Mouse (Mus musculus) stomach, embryonic 15.5 days (tissue): ENCODE results near the gene Tbc1d5. TPM values are rescaled to one million over a fixed set of nuclear protein-coding genes. Genes with fewer than 3 reads are reported as not detected.

Experiments used
- ATAC-seq: fragments of 200-750 bp; cut with Nextera tagmentation; 2 replicates; pipeline ENCODE4 v1.8.0; 2017; ENCODE audit warnings: low read depth, moderate number of reproducible peaks, moderate TSS enrichment; ENCODE audit not compliant: insufficient read depth, low FRiP score
- H3K27ac ChIP-seq: fragments of 300-500 bp; sonication (generic); 2 replicates; pipeline ENCODE4 v1.5.1; 2015; ENCODE audit warnings: mild to moderate bottlenecking, inconsistent platforms
- H3K27me3 ChIP-seq: fragments of 300-500 bp; sonication (generic); replicated peaks from 2 replicates; pipeline ENCODE4 v1.6.1; 2015; ENCODE audit warnings: inconsistent platforms
- H3K36me3 ChIP-seq: fragments of 300-500 bp; sonication (generic); 2 replicates; pipeline ENCODE4 v1.6.1; 2015; ENCODE audit warnings: inconsistent platforms
- H3K4me1 ChIP-seq: fragments of 300-500 bp; sonication (generic); 2 replicates; pipeline ENCODE4 v1.6.1; 2015; ENCODE audit warnings: inconsistent platforms
- H3K4me2 ChIP-seq: fragments of 300-500 bp; sonication (generic); 2 replicates; pipeline ENCODE4 v1.6.1; 2015; ENCODE audit warnings: mild to moderate bottlenecking, inconsistent platforms
- H3K4me3 ChIP-seq: fragments of 300-500 bp; sonication (generic); replicated peaks from 2 replicates; pipeline ENCODE4 v1.5.1; 2015; ENCODE audit warnings: inconsistent platforms
- H3K9ac ChIP-seq: fragments of 300-500 bp; sonication (generic); 2 replicates; pipeline ENCODE4 v1.6.1; 2015; ENCODE audit warnings: inconsistent platforms
- H3K9me3 ChIP-seq: fragments of 300-500 bp; sonication (generic); 2 replicates; pipeline ENCODE4 v1.6.1; 2016; ENCODE audit warnings: inconsistent platforms
- WGBS: fragments of 180-500 bp; shearing (Covaris S2); methylation state at CpG from one replicate; pipeline ENCODE4 v1.1.7; 2015; 5-methylcytosine and 5-hydroxymethylcytosine counted together
- polyA plus RNA-seq: library from polyadenylated mRNA; unstranded; fragments of >200 nt; fragmentation: Nextera tagmentation; extraction: Ambion mirVana; gene quantifications from 2 replicates; pipeline ENCODE4 v1.2.1, GENCODE M21; 2015

The Tbc1d5 gene
- polyA plus RNA-seq, 1 experiment from 2014 or later = 9.9 TPM

DNA sequence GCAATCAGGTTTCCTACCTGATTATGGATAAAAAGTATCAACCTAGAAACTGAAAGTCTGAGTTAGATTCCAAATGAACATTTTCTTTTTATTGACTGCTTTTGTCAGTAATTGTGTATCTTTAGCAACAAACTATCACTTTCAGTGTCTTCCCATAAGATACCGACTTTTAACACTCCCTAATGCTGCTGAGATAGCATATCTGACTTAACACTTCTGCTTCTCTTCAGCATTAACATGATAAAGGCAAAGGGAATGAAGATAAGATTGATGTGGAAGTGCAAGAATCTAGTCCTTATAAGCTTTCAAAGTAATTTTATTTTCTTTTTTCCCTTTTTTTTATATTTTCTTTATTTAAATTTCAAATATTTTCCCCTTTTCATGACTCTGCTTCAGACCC is 138.3 kb downstream of the Tbc1d5 start:
- WGBS = 43% methylated on average over 1 of the region's 1 CpGs
- Histone ChIP-seq H3K27me3 (no peaks in the 10 kb centered on the region), H3K4me2 (no peak overlapping the region), H3K9me3 (no peaks in the 10 kb centered on the region), H3K27ac (no peak overlapping the region), H3K4me3 (no peak overlapping the region), H3K36me3 (no peaks in the 10 kb centered on the region), H3K4me1 (no peaks in the 10 kb centered on the region), H3K9ac (no peak overlapping the region)
- ATAC-seq = no peak

GRCm38 (mm10) chr17:51023227-51023626 is 155.9 kb downstream of the Tbc1d5 start:
- no peaks in the 10 kb centered on the region for H3K36me3 ChIP-seq
- ATAC-seq = no peak
- no peaks in the 10 kb centered on the region for H3K4me1 ChIP-seq
- 71% methylated on average over 5 of the region's 5 CpGs for WGBS
- no peak overlapping the region for H3K4me3 ChIP-seq
- no peaks in the 10 kb centered on the region for H3K9me3 ChIP-seq
- H3K4me2 ChIP-seq = no peak overlapping the region
- no peaks in the 10 kb centered on the region for H3K27me3 ChIP-seq
- H3K9ac ChIP-seq = no peak overlapping the region
- no peak overlapping the region for H3K27ac ChIP-seq

GRCm38 (mm10) chr17:51016384-51016783 is 162.8 kb downstream of the Tbc1d5 start:
- no peak overlapping the region for H3K9ac ChIP-seq
- H3K4me1 ChIP-seq = no peaks in the 10 kb centered on the region
- no peak overlapping the region for H3K27ac ChIP-seq
- no peak overlapping the region for H3K4me3 ChIP-seq
- no peaks in the 10 kb centered on the region for H3K27me3 ChIP-seq
- H3K36me3 ChIP-seq = no peaks in the 10 kb centered on the region
- ATAC-seq = no peak
- 68% methylated on average over 2 of the region's 2 CpGs for WGBS
- H3K9me3 ChIP-seq = no peaks in the 10 kb centered on the region
- H3K4me2 ChIP-seq = no peak overlapping the region

DNA sequence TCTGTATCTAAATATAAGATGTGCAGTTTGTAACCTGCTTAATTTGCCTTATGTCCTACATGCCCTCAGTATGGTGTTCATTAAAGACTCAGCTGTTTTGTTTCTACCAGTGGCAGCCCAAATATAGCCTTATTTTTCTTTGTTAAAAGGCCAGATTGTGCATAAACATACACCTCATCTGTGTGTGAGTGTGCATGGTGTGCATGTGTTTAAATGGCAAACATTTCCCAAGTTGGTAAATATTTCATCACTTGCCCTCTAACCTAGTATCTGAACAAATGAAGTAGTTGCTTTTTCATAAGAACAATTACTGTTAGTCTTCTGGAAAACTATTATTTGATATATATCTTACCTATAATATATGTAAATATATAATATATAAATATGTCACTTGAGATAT is 165.2 kb downstream of the Tbc1d5 start:
- H3K9ac ChIP-seq = no peak overlapping the region
- H3K36me3 ChIP-seq = no peaks in the 10 kb centered on the region
- no peaks in the 10 kb centered on the region for H3K9me3 ChIP-seq
- H3K4me2 ChIP-seq = no peak overlapping the region
- H3K4me1 ChIP-seq = no peaks in the 10 kb centered on the region
- H3K4me3 ChIP-seq = no peak overlapping the region
- H3K27me3 ChIP-seq = no peaks in the 10 kb centered on the region
- H3K27ac ChIP-seq = no peak overlapping the region
- no peak for ATAC-seq

GRCm38 (mm10) chr17:51003179-51003578 is 176.0 kb downstream of the Tbc1d5 start:
- H3K36me3 ChIP-seq = no peaks in the 10 kb centered on the region
- H3K4me2 ChIP-seq = no peak overlapping the region
- no peaks in the 10 kb centered on the region for H3K27me3 ChIP-seq
- H3K4me3 ChIP-seq = no peak overlapping the region
- no peaks in the 10 kb centered on the region for H3K9me3 ChIP-seq
- ATAC-seq = no peak
- H3K27ac ChIP-seq = no peak overlapping the region
- no peak overlapping the region for H3K9ac ChIP-seq
- no peaks in the 10 kb centered on the region for H3K4me1 ChIP-seq

GRCm38 (mm10) chr17:50998216-50998615 is 180.9 kb downstream of the Tbc1d5 start:
- Histone ChIP-seq H3K4me2 (no peak overlapping the region), H3K9me3 (no peaks in the 10 kb centered on the region), H3K27me3 (no peaks in the 10 kb centered on the region), H3K4me1 (no peaks in the 10 kb centered on the region), H3K27ac (no peak overlapping the region), H3K9ac (no peak overlapping the region), H3K4me3 (no peak overlapping the region), H3K36me3 (no peaks in the 10 kb centered on the region)
- ATAC-seq = no peak
- 56% methylated on average over 1 of the region's 1 CpGs for WGBS

GRCm38 (mm10) chr17:50993294-50993993 is 185.7 kb downstream of the Tbc1d5 start:
- peak; percentile 50; the same call in 1 of the 2 replicates for ATAC-seq
- no peaks in the 10 kb centered on the region for H3K36me3 ChIP-seq
- H3K4me2 ChIP-seq = no peak overlapping the region
- WGBS = 84% methylated on average over 3 of the region's 3 CpGs
- no peaks in the 10 kb centered on the region for H3K27me3 ChIP-seq
- H3K9me3 ChIP-seq = no peaks in the 10 kb centered on the region
- no peaks in the 10 kb centered on the region for H3K4me1 ChIP-seq
- H3K9ac ChIP-seq = no peak overlapping the region
- no peak overlapping the region for H3K4me3 ChIP-seq
- H3K27ac ChIP-seq = no peak overlapping the region

- 94% methylated on average over 2 of the region's 2 CpGs for WGBS
- H3K27me3 ChIP-seq = no peaks in the 10 kb centered on the region
- no peak for ATAC-seq
- H3K9me3 ChIP-seq = no peaks in the 10 kb centered on the region
- H3K4me2 ChIP-seq = no peak overlapping the region
- no peaks in the 10 kb centered on the region for H3K36me3 ChIP-seq
- H3K4me3 ChIP-seq = no peak overlapping the region
- no peak overlapping the region for H3K27ac ChIP-seq
- no peak overlapping the region for H3K9ac ChIP-seq
- H3K4me1 ChIP-seq = no peaks in the 10 kb centered on the region
Measured at GRCm38 (mm10) chr17:50990770-50991405, 188.3 kb downstream of the Tbc1d5 start.

DNA sequence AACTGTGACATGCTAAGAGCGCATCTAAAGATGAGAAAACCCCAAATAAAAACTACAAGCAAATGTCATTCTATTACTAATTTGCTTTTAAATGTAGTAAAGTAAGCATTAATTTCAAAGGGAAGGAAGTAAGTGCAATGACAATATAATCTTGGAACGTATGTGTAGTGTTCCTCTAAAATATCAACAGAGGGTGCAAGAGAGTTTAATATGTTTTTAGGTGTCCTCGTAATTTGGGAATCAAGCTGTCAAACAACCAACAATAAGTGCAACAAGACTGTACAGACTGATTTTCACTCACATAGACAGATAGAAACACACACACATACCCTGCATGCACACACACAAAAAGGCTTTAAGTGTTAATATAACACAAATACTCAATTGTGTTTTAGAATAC is 191.2 kb downstream of the Tbc1d5 start:
- Histone ChIP-seq H3K4me1 (no peaks in the 10 kb centered on the region), H3K27me3 (no peaks in the 10 kb centered on the region), H3K9ac (no peak overlapping the region), H3K4me2 (no peak overlapping the region), H3K9me3 (no peaks in the 10 kb centered on the region), H3K27ac (no peak overlapping the region), H3K4me3 (no peak overlapping the region), H3K36me3 (no peaks in the 10 kb centered on the region)
- WGBS = 57% methylated on average over 3 of the region's 3 CpGs
- ATAC-seq = no peak

- Histone ChIP-seq H3K4me1 (no peaks in the 10 kb centered on the region), H3K36me3 (no peaks in the 10 kb centered on the region), H3K9ac (no peak overlapping the region), H3K27ac (no peak overlapping the region), H3K4me2 (no peak overlapping the region), H3K9me3 (no peaks in the 10 kb centered on the region), H3K4me3 (no peak overlapping the region), H3K27me3 (no peaks in the 10 kb centered on the region)
- no peak for ATAC-seq
- WGBS = 78% methylated on average over 5 of the region's 5 CpGs
Measured at GRCm38 (mm10) chr17:50981933-50982332, 197.2 kb downstream of the Tbc1d5 start.

- no peak overlapping the region for H3K9ac ChIP-seq
Measured at GRCm38 (mm10) chr17:50972142-50972541, 207.0 kb downstream of the Tbc1d5 start.

GRCm38 (mm10) chr17:50966147-50966546 is 213.0 kb downstream of the Tbc1d5 start:
- Histone ChIP-seq H3K4me2 (no peak overlapping the region), H3K9ac (no peak overlapping the region), H3K36me3 (no peaks in the 10 kb centered on the region; the same call in 1 of the 2 replicates), H3K4me3 (no peak overlapping the region), H3K9me3 (no peaks in the 10 kb centered on the region), H3K27ac (no peak overlapping the region), H3K4me1 (no peaks in the 10 kb centered on the region), H3K27me3 (no peaks in the 10 kb centered on the region)
- 88% methylated on average over 1 of the region's 1 CpGs for WGBS
- ATAC-seq = no peak

More at GRCm38 (mm10) chr17:50972142-50972541, 207.0 kb downstream of the Tbc1d5 start:
- H3K27ac ChIP-seq = no peak overlapping the region
- ATAC-seq = no peak
- H3K36me3 ChIP-seq = no peaks in the 10 kb centered on the region
- no peak overlapping the region for H3K4me2 ChIP-seq
- no peak overlapping the region for H3K4me3 ChIP-seq
- no peaks in the 10 kb centered on the region for H3K27me3 ChIP-seq
- no peaks in the 10 kb centered on the region for H3K9me3 ChIP-seq
- 28% methylated on average over 1 of the region's 1 CpGs for WGBS
- H3K4me1 ChIP-seq = no peaks in the 10 kb centered on the region
